Mouse (Mus musculus): ENCODE measurements at regions not wholly inside any gene's neighbourhood (a gene's known extent, or its start where the extent isn't known, plus 50 kb on each side); places are given as distances from the start of the nearest gene placed in this dataset.

DNA sequence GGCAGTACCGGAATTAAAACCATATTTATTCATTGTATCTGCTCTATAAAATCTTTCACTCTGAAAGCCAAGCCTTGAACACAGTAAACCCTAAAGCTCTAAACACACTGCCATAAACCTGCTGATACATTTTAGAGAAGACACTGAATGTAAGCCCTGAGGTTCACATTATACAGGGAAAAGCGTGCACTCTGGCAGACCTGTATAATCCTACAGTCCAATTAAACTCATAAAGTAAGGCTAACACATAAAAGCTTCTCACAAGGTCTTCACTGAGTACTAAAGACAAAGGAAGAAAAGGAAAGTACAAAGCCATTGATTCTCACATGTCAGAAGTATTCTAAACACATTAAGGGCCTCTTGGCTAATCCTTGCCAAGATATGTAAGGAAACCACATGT is 302.8 kb downstream of the Cylc2 start:
- Histone ChIP-seq H3K27ac (no peak overlapping the region), H3K4me3 (no peak overlapping the region)
- no peak for DNase-seq (ENCODE audit: extremely low spot score in 1 of 2, low spot score in 2 of 2)
- no peak for TF ChIP-seq CTCF (IDR thresholded peaks at IDR 0.05)
- intact Hi-C loops (cut with DNase I): no loop called here

DNA sequence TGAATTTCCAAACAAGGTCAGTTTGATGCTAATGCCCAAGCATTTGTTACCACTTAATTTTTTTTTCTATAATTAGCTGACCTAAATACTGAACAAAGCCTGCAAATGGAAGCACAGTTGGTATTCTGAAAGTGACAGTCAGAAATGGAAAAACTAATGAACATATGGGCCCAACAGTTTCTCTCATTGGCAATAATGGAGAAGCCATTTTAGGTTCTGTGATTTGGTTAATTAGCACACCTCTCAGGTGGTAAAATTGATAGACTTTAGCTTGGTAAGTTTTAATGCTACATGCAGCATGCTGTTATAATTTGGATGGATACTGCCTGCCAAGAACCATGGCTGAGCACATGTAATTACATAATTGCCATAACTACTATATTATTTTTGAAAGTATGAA is 303.3 kb downstream of the Cylc2 start:
- Histone ChIP-seq H3K27ac (no peak overlapping the region), H3K4me3 (no peak overlapping the region)
- intact Hi-C loops (cut with DNase I): no loop called here
- no peak for TF ChIP-seq CTCF (IDR thresholded peaks at IDR 0.05)
- DNase-seq (ENCODE audit: extremely low spot score in 1 of 2, low spot score in 2 of 2): no peak

DNA sequence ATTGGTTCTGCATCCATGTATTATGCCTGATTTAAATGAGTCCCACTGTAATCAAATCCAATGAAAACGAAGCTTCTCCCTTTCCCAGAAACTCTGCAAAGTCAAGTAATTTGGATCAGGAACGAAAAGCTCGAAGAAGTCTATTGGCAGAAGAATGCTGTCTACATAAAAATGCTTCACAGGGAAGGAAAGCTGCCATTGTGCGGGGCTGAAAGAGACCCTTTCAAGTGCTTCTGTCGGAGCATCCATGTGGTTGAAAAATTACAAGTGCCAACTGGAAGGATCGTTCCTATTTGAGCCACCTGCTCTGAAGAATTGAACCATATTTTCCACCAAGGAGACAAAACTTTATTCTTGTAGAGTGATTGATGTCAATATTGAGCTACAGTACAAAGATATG is 328.9 kb downstream of the Cylc2 start:
- intact Hi-C loops (cut with DNase I): no loop called here
- TF ChIP-seq CTCF (IDR thresholded peaks at IDR 0.05): no peak
- no peak for DNase-seq (ENCODE audit: extremely low spot score in 1 of 2, low spot score in 2 of 2)
- Histone ChIP-seq H3K27ac (no peak overlapping the region), H3K4me3 (no peak overlapping the region)

DNA sequence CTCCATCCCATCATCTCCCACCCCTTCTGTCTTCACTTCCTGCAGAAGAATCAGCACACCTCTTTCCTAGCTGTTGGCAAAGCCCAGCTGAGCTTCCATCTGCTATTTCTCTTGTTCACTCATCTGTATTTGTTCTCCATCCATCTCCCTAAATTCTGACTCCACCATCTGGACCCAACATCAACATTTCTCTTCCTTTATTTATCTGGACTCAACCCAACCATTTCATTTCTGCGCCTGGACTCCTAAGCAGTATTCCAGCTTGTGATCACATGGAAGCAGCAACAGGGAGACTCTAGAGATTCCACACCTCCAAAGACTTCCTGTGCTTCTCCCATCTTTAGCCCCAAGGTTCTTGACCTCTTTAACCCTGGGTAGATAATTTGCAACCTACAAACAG is 343.2 kb downstream of the Cylc2 start:
- intact Hi-C loops (cut with DNase I): no loop called here
- H3K4me3 ChIP-seq: no peak overlapping the region
- DNase-seq (ENCODE audit: extremely low spot score in 1 of 2, low spot score in 2 of 2): no peak
- no peak overlapping the region for H3K27ac ChIP-seq
- no peak for TF ChIP-seq CTCF (IDR thresholded peaks at IDR 0.05)

DNA sequence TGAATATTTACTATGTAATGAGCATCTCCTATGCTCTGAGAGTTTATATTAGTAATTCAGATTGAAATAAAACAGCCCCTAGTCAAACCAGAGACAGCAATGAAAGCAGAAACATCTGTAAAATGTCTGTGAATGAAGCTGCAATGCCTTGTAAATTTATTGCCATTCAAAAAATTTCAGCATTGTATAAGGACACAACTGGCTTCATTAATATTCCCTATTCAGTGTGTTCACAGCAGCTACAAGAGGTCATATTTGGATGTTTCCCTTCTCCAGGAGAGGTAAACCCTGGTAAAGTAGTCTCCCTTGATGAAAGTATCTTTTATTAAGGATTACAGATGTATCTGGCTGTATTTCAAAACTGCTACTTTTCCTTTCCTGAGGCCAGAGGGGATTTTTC is 343.6 kb downstream of the Cylc2 start:
- TF ChIP-seq CTCF (IDR thresholded peaks at IDR 0.05): no peak
- intact Hi-C loops (cut with DNase I): no loop called here
- DNase-seq (ENCODE audit: extremely low spot score in 1 of 2, low spot score in 2 of 2): no peak
- H3K4me3 ChIP-seq: no peak overlapping the region
- no peak overlapping the region for H3K27ac ChIP-seq

DNA sequence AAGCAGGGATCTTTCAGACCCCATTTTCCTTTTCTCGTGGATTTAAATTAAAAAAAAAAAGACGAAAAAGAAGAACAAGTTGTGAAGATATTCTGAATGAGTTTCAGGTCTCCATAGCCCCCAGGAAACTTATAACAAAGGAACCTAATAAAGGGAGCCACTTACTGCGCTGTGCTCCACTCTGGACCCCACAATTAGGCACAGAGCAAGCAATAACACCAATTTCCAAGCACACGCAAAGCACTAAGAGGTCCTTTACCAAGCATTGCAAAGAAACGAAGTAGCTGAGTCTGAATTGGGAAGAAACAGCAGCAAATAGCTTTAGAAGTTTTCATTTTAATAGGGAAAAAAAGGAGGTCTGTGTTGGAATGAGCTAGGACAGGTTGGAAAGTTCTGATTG is 345.9 kb downstream of the Cylc2 start:
- no peak for TF ChIP-seq CTCF (IDR thresholded peaks at IDR 0.05)

DNA sequence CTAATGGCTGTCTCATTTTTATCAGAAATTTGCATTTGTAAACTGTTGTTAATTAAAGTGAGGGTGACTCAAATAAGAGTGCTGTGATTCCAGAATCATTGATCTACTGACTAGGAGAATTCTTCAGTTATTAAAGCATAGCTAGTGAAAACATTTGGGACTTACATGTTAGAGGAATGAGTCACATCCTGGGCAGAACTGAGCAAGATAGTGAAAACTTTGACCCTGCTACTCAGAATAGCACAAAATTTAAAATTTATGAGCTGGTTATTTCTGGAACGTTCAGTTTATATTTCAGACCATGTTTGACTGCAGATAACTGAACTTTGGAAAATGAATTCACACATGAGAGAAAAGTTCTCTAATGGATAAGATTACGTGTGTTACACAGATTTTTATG is 360.0 kb downstream of the Cylc2 start:
- Histone ChIP-seq H3K4me3 (no peak overlapping the region), H3K27ac (no peak overlapping the region)
- intact Hi-C loops (cut with DNase I): no loop called here
- no peak for DNase-seq (ENCODE audit: extremely low spot score in 1 of 2, low spot score in 2 of 2)
- no peak for TF ChIP-seq CTCF (IDR thresholded peaks at IDR 0.05)

More for the DNA sequence above, 345.9 kb downstream of the Cylc2 start:
- no peak overlapping the region for H3K4me3 ChIP-seq
- no peak overlapping the region for H3K27ac ChIP-seq
- no peak for DNase-seq (ENCODE audit: extremely low spot score in 1 of 2, low spot score in 2 of 2)
- intact Hi-C loops (cut with DNase I): no loop called here

DNA sequence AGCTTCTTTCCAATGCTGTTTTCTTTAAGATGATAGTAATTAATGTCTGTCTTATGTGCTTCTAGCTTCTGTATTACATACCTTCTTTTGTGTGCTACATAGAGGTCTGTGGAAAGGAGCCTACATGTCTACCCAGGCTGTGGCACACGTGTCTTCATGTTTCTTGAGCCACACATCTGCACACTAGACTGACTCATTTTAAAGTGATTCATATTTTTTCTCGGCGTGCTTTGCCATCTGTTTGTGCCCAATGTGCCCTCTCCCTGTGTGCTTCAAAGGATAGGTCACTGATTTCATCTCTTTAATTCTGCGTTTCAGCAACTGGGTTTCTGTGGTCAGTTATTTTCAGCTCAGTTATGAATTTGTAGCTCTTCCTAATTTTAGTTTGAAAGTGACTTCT is 377.6 kb downstream of the Cylc2 start:
- intact Hi-C loops (cut with DNase I): no loop called here
- Histone ChIP-seq H3K27ac (no peak overlapping the region), H3K4me3 (no peak overlapping the region)
- no peak for DNase-seq (ENCODE audit: extremely low spot score in 1 of 2, low spot score in 2 of 2)
- no peak for TF ChIP-seq CTCF (IDR thresholded peaks at IDR 0.05)

DNA sequence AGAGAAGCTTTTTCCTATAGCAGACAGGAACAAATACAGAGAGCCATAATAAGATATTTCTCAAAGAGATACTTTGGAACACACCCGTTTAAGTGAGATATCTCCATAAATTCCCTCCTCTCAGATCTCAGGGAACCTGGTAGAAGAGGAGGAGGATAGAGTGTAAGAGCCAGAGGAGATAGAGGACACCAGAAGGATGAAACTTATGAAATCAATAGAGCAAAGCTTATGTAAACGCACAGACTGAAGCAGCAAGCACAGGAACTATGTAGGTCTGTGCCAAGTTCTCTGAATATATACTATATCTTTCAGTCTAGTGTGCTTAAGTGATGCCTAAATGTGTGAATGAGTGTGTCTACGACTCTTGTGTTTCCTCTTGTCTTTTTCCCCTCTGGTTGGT is 381.4 kb downstream of the Cylc2 start:
- no peak for DNase-seq (ENCODE audit: extremely low spot score in 1 of 2, low spot score in 2 of 2)
- intact Hi-C loops (cut with DNase I): no loop called here
- no peak for TF ChIP-seq CTCF (IDR thresholded peaks at IDR 0.05)
- Histone ChIP-seq H3K27ac (no peak overlapping the region), H3K4me3 (no peak overlapping the region)

DNA sequence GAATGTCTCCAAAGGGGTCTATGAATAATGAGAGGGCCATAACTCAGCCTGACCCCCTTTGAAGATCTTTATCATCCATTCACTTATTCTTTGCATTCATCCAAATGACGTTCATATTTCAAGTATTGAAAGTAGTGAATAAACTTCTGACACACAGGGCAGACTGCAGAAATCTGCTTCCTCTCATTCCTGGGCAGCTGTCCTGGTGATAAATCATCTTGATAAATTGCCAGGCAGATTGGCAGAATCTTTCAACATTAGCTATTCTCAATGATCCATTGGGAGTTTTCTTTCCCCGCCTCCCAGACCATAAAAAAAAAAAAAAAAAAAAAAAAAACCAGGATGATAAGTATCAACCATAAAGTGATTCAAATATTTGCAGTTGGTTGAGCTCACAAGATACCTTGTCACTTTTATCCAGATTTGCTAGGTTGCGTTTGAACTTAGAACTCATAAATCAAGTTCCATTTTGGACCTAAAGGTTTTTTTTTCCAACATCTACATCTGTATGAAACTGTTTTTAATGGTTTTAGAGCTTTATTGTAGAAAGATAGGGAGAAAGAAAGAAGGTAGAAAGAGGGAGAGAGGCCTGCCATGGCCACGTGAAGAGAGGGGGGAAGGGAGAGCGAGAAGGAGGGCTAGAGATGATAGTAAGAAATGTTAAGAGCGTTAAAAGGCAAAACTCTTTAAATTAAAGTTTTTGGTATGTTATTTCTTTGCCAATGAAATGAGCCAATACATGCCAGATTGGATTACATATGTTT is 383.7 kb downstream of the Cylc2 start:
- intact Hi-C loops (cut with DNase I): no loop called here
- Histone ChIP-seq H3K4me3 (no peak overlapping the region), H3K27ac (no peak overlapping the region)
- DNase-seq (ENCODE audit: extremely low spot score in 1 of 2, low spot score in 2 of 2): no peak
- TF ChIP-seq CTCF (IDR thresholded peaks at IDR 0.05): no peak

DNA sequence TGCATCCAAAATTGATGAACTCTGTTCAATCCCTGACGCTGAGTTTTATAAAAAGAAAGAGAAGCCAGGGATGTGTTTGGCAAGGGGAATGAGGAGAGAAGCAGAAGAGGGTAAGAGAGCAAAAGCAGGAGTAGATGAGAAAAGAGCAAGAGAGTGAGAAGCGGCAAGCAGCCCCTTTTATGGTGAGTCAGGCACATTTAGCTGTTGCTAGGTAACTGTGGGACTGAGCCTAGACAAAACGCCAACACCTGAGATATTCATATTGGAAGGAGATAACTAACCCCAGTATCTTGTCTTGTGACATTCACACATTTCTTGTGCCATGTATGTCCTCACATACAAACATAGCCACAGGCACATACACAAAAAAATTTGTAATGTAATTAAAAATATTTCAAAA is 410.8 kb downstream of the Cylc2 start:
- intact Hi-C loops (cut with DNase I): no loop called here
- no peak for TF ChIP-seq CTCF (IDR thresholded peaks at IDR 0.05)
- no peak for DNase-seq (ENCODE audit: extremely low spot score in 1 of 2, low spot score in 2 of 2)
- H3K4me3 ChIP-seq: no peak overlapping the region
- no peak overlapping the region for H3K27ac ChIP-seq

DNA sequence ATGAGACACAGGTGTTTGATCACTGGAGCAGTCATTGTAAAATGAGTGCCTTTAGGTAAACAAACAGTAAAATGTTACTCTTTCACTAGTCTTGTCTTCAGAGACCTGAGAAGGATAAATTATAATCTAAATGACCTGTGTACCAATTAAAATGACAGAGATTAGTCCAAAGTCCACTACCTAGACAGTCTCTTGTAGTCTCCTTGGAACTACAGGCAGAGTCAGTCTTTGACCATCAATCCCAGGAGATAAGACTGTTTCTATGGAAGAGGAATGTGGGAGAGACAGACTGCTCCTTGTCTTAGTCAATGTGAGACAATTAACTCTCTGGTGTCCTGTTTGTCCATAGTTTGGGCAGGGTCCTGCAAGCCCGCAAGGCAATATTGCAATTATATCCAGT is 417.0 kb downstream of the Cylc2 start:
- Histone ChIP-seq H3K27ac (no peak overlapping the region), H3K4me3 (no peak overlapping the region)
- intact Hi-C loops (cut with DNase I): no loop called here
- no peak for DNase-seq (ENCODE audit: extremely low spot score in 1 of 2, low spot score in 2 of 2)
- TF ChIP-seq CTCF (IDR thresholded peaks at IDR 0.05): no peak

DNA sequence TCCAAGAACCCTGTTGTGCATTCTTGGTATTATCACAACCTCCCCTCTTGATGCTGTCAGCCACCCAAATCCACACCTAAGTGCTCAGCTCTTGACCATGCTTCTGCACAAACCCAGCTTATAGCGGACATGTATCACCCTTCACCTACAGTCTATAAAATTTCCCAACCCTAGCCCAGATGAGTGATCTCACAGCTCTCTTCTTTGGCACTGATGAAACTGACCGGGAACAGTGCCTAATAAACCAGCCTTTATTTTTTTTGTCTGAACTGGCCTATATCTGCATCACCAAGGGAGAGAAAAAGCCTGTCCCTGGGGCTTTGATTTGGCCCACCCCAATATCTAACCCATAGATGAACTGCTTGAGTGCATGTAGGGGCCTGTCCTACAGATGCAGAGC is 440.8 kb downstream of the Cylc2 start:
- DNase-seq (ENCODE audit: extremely low spot score in 1 of 2, low spot score in 2 of 2): no peak
- intact Hi-C loops (cut with DNase I): no loop called here
- no peak for TF ChIP-seq CTCF (IDR thresholded peaks at IDR 0.05)
- H3K4me3 ChIP-seq: no peak overlapping the region
- H3K27ac ChIP-seq: no peak overlapping the region

Data from left cerebral cortex, adult 2 months (tissue).